Mouse (Mus musculus): ENCODE measurements at regions not wholly inside any gene's neighbourhood (a gene's known extent, or its start where the extent isn't known, plus 50 kb on each side); places are given as distances from the start of the nearest gene placed in this dataset.

GRCm38 (mm10) chr4:89000855-89001254 lies 120.9 kb upstream of the Ifne start:
- no peak for DNase-seq

GRCm38 (mm10) chr4:89000200-89000599 lies 120.2 kb upstream of the Ifne start:
- peak; percentile 42 for DNase-seq

- no peak for DNase-seq
These were observed 118.3 kb upstream of the Ifne start for GRCm38 (mm10) chr4:88998286-88998685.

- no peak for DNase-seq
These were observed 115.3 kb upstream of the Ifne start for GRCm38 (mm10) chr4:88995129-88995919.

GRCm38 (mm10) chr4:88994486-88994885 lies 114.5 kb upstream of the Ifne start:
- DNase-seq, result no peak

GRCm38 (mm10) chr4:88992498-88992897 lies 112.5 kb upstream of the Ifne start:
- no peak for DNase-seq

- no peak for DNase-seq
These were observed 108.4 kb upstream of the Ifne start for GRCm38 (mm10) chr4:88988363-88988762.

- no peak for DNase-seq
These were observed 107.1 kb upstream of the Ifne start for GRCm38 (mm10) chr4:88987103-88987502.

GRCm38 (mm10) chr4:88982457-88982856 lies 102.5 kb upstream of the Ifne start:
- no peak for DNase-seq

GRCm38 (mm10) chr4:88977099-88977888 lies 97.3 kb upstream of the Ifne start:
- no peak for DNase-seq

GRCm38 (mm10) chr4:88974535-88974934 lies 94.5 kb upstream of the Ifne start:
- DNase-seq, result no peak

GRCm38 (mm10) chr4:88969134-88969841 lies 89.3 kb upstream of the Ifne start:
- no peak for DNase-seq

GRCm38 (mm10) chr4:88959621-88960020 lies 79.6 kb upstream of the Ifne start:
- no peak for DNase-seq

- DNase-seq, result no peak
These were observed 76.6 kb upstream of the Ifne start for GRCm38 (mm10) chr4:88956605-88957004.

- DNase-seq, result no peak
These were observed 76.2 kb upstream of the Ifne start for GRCm38 (mm10) chr4:88956151-88956550.

GRCm38 (mm10) chr4:88955571-88955970 lies 75.6 kb upstream of the Ifne start:
- DNase-seq, result no peak

GRCm38 (mm10) chr4:88954045-88954444 lies 74.0 kb upstream of the Ifne start:
- no peak for DNase-seq

GRCm38 (mm10) chr4:88951034-88951336 lies 71.0 kb upstream of the Ifne start:
- peak; percentile 35 for DNase-seq

- peak; percentile 13 for DNase-seq
These were observed 70.4 kb upstream of the Ifne start for GRCm38 (mm10) chr4:88950181-88951033.

- no peak for DNase-seq
These were observed 68.2 kb upstream of the Ifne start for GRCm38 (mm10) chr4:88948027-88948859.

- no peak for DNase-seq
These were observed 62.0 kb upstream of the Ifne start for GRCm38 (mm10) chr4:88941955-88942354.
